Mouse (Mus musculus): Measurements from ENCODE around the gene Fkrp. TPM values are rescaled to one million over a fixed set of nuclear protein-coding genes. Genes with fewer than 3 reads are reported as not detected.
A peak's percentile ranks its signal among the peaks of the same experiment; 100 is the strongest.

Gene Fkrp
- total and polyA plus RNA-seq, 2 experiments from 2014 or later: 50.0 to 81.4 TPM

DNA sequence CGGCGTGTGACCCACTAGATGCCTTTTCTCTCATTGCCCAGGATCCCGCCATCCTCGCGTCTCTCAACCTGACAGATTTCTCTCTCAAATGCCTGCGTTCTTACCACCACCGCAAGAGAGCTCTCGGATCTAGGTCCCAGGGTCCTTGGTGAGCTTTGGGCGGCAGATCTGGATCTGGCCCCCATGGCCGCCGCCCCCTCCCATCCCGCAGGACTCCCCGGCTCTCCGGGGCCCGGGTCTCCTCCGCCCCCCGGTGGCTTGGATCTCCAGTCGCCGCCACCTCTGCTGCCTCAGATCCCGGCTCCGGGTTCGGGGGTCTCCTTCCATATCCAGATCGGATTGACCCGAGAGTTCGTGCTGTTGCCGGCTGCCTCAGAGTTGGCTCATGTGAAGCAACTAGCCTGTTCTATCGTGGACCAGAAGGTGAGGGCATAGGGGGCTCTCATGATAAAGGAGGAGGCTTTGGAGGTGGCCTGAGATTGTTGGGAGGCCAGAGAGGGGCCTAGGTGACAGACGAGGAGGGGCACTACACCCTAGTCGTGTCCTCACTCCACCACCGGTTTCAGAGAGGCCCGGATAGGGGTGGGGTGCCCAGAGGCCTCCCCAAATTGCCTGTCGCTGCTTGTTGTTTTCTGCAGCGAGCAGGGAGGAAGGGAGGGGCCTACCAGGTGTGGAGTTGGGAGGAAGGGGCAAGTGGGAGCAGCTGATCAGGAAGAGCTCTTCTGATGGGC is 27.1 kb upstream of the Fkrp start:
- under 1% methylated on average over 33 of the region's 33 CpGs for WGBS
- TF ChIP-seq CTCF (IDR thresholded peaks at IDR 0.05): no peak
- H3K36me3 ChIP-seq (ENCODE audit: insufficient read depth, low read length): peaks cover 23% of the 10 kb centered on the region
- H3K27ac ChIP-seq (ENCODE audit: low read depth, low read length): 0 out of 2 replicates have a peak overlapping the region, but pooled peaks have one; percentile 32
- peak overlapping the region; percentile 56 for H3K4me3 ChIP-seq (ENCODE audit: low read depth, low read length)
- no peaks in the 10 kb centered on the region for H3K9me3 ChIP-seq (ENCODE audit: low read length)
- peaks cover 14% of the 10 kb centered on the region for H3K4me1 ChIP-seq (ENCODE audit: insufficient read depth, low read length)
- ATAC-seq (ENCODE audit: low FRiP score): no peak
- H3K4me2 ChIP-seq (ENCODE audit: low read depth, low read length, poor library complexity, severe bottlenecking): peak overlapping the region; percentile 95
- no peak for DNase-seq (ENCODE audit: low spot score)
- H3K27me3 ChIP-seq (ENCODE audit: insufficient read depth, low read length): no peaks in the 10 kb centered on the region
- H3K9ac ChIP-seq (replicated peaks; ENCODE audit: low read length, poor library complexity, severe bottlenecking): peak overlapping the region; percentile 67

DNA sequence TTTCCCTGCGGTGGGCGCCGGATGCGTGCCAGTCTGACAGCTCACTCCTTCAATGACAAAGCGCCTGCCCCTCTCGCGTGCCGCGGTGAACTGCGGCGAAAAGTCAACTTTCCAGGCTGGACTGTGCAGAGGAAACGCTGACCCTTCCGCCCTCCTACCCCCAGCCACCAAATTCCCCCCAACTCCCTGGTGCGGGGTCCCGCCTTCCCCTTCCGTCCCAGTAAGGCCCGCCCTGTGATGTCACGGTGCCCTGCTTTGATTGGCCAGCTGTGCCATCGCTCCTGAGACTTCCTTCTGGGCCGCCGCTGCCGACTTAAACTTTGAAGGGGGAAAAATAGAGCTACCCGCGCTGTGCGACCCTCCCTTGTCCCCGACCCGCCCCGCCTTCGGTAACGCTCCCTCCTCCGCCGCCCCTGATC is 26.1 kb upstream of the Fkrp start, which contains the start of gene Prkd2:
Gene Prkd2, plus strand, starts transcription at position 258 of the 419 bp plus-strand sequence.
- DNase-seq (ENCODE audit: low spot score): peak; percentile 90
- Histone ChIP-seq H3K4me1 (ENCODE audit: insufficient read depth, low read length) (peaks cover 14% of the 10 kb centered on the region), H3K36me3 (ENCODE audit: insufficient read depth, low read length) (peaks cover 33% of the 10 kb centered on the region), H3K4me3 (ENCODE audit: low read depth, low read length) (peak within 1 kb of the TSS; percentile 56), H3K27ac (ENCODE audit: low read depth, low read length) (peak within 1 kb of the TSS; percentile 43), H3K4me2 (ENCODE audit: low read depth, low read length, poor library complexity, severe bottlenecking) (peak within 1 kb of the TSS; percentile 95), H3K9me3 (ENCODE audit: low read length) (no peaks in the 10 kb centered on the region), H3K27me3 (ENCODE audit: insufficient read depth, low read length) (no peaks in the 10 kb centered on the region), H3K9ac (replicated peaks; ENCODE audit: low read length, poor library complexity, severe bottlenecking) (peak within 1 kb of the TSS; percentile 67)
- WGBS: 1% methylated on average over 29 of the region's 32 CpGs
- peak; percentile 80 for ATAC-seq (ENCODE audit: low FRiP score)
- no peak for TF ChIP-seq CTCF (IDR thresholded peaks at IDR 0.05)

- DNase-seq (ENCODE audit: low spot score) (no peak), ATAC-seq (ENCODE audit: low FRiP score) (no peak)
Measured at GRCm38 (mm10) chr7:16841561-16842560, 25.3 kb upstream of the Fkrp start.

DNA sequence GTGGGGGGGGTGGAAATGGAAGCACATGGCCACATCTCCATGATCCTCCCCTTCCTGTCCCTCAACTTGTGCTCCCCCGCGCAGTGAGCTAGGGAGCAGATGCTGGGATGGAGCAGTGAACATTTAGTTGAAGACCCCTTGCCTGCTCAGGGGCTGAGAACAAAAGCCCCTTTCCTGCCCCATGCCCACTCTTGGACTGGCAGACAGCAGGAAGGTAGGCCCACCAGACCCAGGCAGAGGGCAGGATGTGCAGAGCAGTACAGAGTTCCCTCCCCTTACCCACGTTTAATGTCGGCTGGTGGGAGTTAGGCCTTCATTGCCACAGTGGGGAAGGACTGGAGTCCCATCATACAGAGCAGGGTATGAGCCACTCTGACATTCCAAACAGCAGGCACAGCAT is 24.5 kb upstream of the Fkrp start:
- H3K4me3 ChIP-seq (ENCODE audit: low read depth, low read length): no peak overlapping the region
- no peaks in the 10 kb centered on the region for H3K9me3 ChIP-seq (ENCODE audit: low read length)
- no peak for ATAC-seq (ENCODE audit: low FRiP score)
- no peaks in the 10 kb centered on the region for H3K27me3 ChIP-seq (ENCODE audit: insufficient read depth, low read length)
- no peak overlapping the region for H3K9ac ChIP-seq (replicated peaks; ENCODE audit: low read length, poor library complexity, severe bottlenecking)
- WGBS: 83% methylated on average over 4 of the region's 4 CpGs
- peaks cover 44% of the 10 kb centered on the region for H3K36me3 ChIP-seq (ENCODE audit: insufficient read depth, low read length)
- no peak for DNase-seq (ENCODE audit: low spot score)
- no peak overlapping the region for H3K4me2 ChIP-seq (ENCODE audit: low read depth, low read length, poor library complexity, severe bottlenecking)
- no peak for TF ChIP-seq CTCF (IDR thresholded peaks at IDR 0.05)
- 0 out of 2 replicates have a peak overlapping the region, but pooled peaks have one; percentile 43 for H3K27ac ChIP-seq (ENCODE audit: low read depth, low read length)
- H3K4me1 ChIP-seq (ENCODE audit: insufficient read depth, low read length): peaks cover 14% of the 10 kb centered on the region

More at GRCm38 (mm10) chr7:16841561-16842560, 25.3 kb upstream of the Fkrp start:
- peak overlapping the region; percentile 95 for H3K4me2 ChIP-seq (ENCODE audit: low read depth, low read length, poor library complexity, severe bottlenecking)
- no peaks in the 10 kb centered on the region for H3K27me3 ChIP-seq (ENCODE audit: insufficient read depth, low read length)
- H3K9ac ChIP-seq (replicated peaks; ENCODE audit: low read length, poor library complexity, severe bottlenecking): no peak overlapping the region
- no peaks in the 10 kb centered on the region for H3K9me3 ChIP-seq (ENCODE audit: low read length)
- H3K4me3 ChIP-seq (ENCODE audit: low read depth, low read length): peak overlapping the region; percentile 56; the same call in 1 of the 2 replicates
- H3K36me3 ChIP-seq (ENCODE audit: insufficient read depth, low read length): peaks cover 41% of the 10 kb centered on the region
- TF ChIP-seq CTCF (IDR thresholded peaks at IDR 0.05): no peak
- 46% methylated on average over 11 of the region's 11 CpGs for WGBS
- peak overlapping the region; percentile 43 for H3K27ac ChIP-seq (ENCODE audit: low read depth, low read length)
- peaks cover 14% of the 10 kb centered on the region for H3K4me1 ChIP-seq (ENCODE audit: insufficient read depth, low read length)

- Histone ChIP-seq H3K9ac (replicated peaks; ENCODE audit: low read length, poor library complexity, severe bottlenecking) (no peak overlapping the region), H3K4me2 (ENCODE audit: low read depth, low read length, poor library complexity, severe bottlenecking) (no peak overlapping the region), H3K9me3 (ENCODE audit: low read length) (no peaks in the 10 kb centered on the region), H3K36me3 (ENCODE audit: insufficient read depth, low read length) (peaks cover 45% of the 10 kb centered on the region), H3K4me3 (ENCODE audit: low read depth, low read length) (no peak overlapping the region), H3K27ac (ENCODE audit: low read depth, low read length) (no peak overlapping the region), H3K27me3 (ENCODE audit: insufficient read depth, low read length) (no peaks in the 10 kb centered on the region), H3K4me1 (ENCODE audit: insufficient read depth, low read length) (peaks cover 11% of the 10 kb centered on the region)
- DNase-seq (ENCODE audit: low spot score) (no peak), ATAC-seq (ENCODE audit: low FRiP score) (no peak)
- WGBS: 80% methylated on average over 2 of the region's 2 CpGs
- TF ChIP-seq CTCF (IDR thresholded peaks at IDR 0.05): no peak
Measured at GRCm38 (mm10) chr7:16840109-16840491, 23.6 kb upstream of the Fkrp start.

All from midbrain, postnatal 0 days (tissue).